Mouse (Mus musculus) lung, postnatal 36 days (tissue): Measurements from ENCODE around the gene Pxdc1.
A peak's percentile ranks its signal among the peaks of the same experiment; 100 is the strongest.

Source experiments
- DNase-seq: peaks from one replicate; pipeline ENCODE4 v3.0.0; 2022; ENCODE audit warnings: mixed read lengths

Pxdc1 gene

DNA sequence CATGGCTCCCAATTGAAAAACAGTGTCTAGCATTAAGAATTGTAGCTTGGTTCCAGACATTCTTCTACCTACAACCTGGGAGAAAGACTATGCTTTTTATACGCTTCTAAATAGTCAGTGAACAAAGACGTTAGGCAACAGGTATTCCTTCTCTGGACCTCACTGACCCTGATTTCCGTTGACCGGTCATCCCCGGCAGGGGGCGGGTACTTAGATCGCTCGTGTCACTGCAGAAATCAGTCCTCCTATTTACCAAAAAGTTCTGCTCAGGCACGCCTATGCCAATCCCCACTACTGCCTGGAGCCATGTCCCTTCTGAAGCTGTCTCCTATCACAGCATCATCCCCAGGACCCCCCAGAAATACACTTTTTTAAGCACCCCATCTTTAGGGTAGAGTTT, at the start of gene Pxdc1:
Pxdc1 (minus strand) TSS at position 96 of the 400 bp plus-strand sequence.
- DNase-seq = peak; percentile 78

DNA sequence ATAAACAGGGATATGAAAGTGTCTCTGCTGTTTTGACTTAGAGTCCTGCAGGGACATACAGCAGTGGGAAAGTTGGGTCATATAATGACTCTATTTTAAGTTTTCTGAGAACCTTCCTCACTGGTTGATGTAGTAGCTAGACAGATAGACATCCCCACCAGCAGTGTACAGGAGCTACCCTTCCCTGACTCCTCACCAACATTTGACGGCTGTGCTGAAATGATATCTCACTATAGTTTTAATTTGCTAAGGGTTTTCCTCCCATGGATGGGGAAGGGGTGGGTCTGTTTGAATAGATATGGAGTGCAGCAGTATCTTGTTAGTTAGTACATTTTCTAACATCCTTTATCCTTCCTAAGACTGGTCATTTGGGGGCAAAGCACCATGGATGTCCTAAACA, 47.3 kb upstream of the Pxdc1 start:
- no peak for DNase-seq

DNA sequence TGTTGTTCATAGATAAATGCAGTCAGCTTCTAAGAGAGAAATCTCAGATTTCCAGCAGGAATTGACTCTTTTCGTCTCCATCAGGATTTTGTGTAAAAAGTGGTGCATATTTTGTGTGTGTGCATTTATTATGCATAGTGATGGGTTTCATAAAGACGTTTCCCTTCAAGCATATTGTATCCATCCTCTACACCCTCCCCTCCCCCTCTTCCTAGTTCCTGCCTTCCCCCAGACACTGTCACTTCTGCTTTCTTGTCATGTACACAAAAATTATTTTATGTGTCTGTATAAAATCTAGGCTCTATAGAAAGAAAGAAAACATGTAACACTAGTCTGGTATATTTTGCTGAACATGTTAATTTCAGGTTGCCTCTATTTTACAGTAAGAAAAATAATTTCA, 46.8 kb upstream of the Pxdc1 start:
- DNase-seq = no peak

DNA sequence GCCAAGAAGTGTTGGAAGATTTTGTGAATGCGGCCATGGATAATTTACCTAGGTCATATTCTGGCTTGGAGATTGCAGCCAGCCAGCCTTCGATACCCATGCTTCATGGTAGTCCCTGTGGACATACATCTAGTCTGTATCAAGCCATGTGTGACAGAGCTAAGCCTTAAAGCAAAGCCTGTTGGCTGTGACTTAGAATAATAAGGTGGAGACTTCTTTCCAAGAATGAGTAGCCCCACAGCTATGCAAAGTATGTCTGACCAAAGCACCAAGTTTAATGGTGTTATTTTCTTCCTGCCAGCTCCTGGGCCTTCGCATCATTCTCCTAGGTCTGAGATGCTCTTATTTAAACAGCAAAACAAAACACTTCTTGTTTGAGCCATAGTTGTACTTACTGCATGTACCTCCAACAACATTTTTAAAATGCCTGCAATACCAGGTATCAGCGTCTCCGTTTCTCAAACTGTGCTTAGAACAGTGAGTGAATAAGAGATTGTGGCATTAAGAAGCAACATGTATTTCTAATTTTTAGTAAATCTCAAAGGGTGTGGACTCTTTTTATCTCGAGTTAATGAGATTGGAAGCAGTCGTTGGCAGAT, 43.5 kb upstream of the Pxdc1 start:
- DNase-seq = peak; percentile 37

DNA sequence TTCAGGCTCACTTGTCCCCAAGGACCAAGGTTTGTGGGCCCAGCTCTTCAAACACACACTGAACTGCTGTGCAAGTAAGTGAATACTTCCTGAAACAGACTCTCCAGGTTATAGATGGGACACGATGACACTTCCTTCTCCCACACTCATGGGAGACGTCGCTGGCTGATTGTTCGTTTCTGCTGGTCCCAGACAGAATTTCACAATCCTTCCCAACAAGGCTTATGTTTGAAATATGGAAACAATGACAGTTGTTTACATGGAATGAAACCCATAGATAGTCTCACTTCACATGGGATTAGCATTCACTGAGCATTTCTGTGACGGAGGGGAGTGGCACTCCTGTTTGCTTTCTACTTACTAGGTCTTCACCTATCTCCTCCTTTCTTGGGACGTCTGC, 39.8 kb upstream of the Pxdc1 start:
- DNase-seq = no peak

DNA sequence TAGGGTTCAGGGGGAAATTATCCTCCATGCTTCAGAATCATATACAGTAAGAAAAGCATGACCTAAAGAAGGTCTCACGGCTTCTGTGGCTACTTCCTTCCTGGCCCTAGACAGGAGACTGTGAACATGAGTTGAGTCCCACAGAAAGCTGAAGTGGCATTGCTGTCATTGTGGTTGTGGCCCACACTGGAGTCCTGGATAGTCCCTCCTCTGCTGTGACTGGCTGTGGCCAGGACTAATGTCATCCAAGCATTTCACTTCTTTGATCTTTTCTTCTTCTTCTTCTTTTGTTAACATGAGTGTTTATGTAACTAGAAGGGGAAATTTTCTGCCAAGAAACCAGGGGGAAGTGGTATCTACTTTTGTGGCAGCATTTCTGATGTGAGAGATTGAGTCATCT, 37.8 kb upstream of the Pxdc1 start:
- DNase-seq = no peak

DNA sequence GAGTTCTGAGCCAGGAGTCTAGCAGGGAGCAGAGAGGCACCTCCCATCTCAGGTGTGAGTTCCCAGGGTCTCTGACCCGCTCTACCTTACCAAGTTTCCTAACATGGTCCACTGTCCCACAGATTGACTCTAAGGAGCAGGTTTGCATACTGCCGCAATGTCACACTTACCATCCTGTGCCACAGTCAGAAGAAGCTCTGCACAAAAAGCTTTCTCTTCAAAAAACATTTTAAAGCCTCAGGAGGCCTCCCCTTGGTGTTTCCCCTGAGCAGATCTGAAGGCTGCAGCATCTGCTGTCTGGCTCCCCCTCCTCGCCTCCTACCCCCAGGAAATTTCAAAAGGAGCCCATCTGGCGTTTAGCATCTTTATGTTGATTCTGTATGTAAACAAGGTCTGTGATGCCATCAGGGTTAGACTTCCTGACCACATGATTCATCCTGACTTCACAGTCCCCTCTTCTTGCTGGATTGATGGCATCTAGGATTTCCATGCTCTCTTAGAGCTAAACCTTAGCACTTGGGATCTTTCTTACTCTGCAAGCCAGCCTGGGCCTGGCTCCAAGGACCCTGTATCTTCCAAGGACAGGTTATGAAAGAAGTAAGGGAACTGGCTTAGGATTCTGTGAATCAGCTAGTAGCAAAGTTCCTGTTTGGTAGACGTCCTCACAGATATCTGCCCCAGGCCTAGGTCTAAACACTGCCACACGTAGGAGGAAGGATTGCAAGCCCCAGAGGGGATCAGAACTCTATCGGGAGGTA, 31.9 kb upstream of the Pxdc1 start:
- DNase-seq = no peak

DNA sequence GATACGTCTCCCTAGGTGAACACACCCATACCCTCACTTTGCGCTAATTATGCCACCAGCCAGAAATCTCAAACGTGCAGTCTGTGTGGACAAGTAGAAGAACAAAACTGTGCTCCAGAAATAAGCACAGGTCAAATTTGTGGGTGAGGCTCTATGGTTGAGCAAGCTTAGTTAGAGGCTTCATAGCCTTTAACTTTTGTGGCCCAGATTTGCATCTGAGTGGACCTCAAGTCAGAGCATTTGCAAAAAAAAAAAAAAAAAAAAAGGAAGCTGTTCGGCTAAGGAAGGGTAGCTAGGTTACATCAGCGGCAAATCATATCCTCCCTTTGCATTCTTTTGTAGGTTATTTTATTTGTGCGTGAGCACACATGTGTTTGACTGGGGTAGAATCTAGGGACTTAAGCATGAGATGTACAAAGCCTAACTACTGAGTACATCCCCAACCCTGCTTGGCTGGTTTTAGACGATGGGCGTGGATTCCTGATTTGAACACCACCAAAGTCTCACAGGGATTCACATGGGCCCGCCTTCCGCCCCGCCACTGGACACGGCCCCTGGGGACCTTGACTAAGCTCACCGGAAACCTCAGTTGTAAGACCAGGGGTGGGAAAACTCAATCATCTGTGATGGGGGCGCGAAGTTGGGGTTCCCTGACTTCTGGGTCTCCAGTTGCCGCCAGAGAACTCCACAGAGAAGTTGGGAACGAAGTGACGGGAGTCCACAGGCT, 30.6 kb upstream of the Pxdc1 start:
- no peak for DNase-seq

DNA sequence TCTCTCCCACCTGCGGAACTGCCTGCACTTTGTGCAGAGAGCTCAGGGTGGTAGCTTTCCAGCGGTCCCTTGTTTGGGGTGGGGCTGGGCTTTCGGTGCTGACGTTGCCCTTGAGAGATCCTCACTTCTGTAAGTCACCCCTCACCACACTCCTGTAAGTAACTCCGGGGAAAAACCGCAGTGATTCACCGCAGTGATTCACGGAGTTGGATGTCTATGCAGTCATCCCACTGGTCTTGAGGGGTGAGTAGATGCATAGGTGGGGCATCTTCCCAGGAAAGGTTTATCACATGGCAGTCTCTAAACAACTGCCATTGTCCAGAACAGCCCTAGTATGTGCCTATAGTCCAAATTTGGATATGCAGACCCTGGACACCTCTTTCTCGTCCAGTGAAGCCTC, 30.0 kb upstream of the Pxdc1 start:
- DNase-seq = no peak

DNA sequence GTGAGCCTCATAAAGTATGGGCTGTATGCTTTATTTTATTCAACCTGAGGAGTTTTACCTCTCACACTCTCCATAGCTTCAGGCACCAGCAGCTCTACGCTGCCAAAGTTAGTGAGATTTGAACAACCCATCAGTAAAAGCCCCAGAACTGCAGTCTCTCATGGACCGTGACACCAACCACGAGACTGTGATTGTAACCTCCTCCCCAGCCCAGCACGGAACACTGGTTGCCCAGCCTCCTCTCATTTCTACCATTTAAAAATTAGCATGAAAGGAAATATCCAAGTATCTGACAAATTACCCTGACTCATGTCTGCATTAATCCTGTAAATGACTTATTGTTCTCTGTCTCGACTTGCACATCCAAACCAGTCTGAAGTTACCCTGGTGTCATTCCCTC, 23.2 kb upstream of the Pxdc1 start:
- DNase-seq = no peak

DNA sequence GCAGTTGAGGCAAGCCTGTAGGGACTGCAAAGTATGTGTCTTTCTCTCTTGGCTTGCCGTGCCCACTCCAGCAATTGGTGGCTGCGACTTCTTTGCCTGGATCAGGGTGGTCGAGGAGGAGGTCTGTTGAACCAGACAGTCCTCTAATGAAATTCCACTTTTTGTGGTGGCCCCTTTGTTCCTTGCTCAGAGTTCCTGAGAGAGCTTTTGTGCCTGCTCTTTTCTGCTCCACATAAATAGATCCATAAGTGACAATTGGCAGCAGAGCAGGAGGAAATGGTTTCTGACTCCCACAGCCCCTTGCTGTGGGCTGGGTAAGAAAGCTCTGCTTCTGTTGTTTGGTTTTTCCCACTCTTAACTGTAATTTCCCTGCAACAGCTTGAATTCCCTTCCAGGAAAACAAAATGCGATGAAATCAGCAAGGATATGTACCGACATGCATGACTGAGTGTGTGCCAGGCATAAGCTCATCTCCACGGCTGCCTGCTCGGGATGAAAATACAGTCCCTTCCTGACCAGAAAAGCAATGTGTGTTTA, 22.6 kb upstream of the Pxdc1 start:
- DNase-seq = no peak

DNA sequence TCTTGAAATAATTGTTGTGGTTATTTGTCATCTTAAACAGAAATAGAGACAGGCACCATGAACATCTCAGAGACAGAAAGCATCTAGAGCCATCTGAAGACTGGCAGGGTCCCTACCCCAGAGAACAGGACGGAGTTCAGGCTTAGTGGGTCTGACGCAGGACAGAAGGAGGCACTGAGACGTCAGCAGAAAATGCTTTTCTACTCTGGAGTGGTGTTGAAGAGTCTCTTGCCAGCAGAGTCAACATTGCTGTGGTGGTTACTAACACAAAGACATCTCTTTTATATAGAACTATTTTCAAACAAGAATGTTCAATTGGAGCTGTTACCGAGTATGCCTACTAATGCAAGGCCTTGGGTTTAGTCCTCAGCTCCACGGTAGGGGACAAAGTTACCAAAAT, 20.1 kb upstream of the Pxdc1 start:
- peak; percentile 71 for DNase-seq

DNA sequence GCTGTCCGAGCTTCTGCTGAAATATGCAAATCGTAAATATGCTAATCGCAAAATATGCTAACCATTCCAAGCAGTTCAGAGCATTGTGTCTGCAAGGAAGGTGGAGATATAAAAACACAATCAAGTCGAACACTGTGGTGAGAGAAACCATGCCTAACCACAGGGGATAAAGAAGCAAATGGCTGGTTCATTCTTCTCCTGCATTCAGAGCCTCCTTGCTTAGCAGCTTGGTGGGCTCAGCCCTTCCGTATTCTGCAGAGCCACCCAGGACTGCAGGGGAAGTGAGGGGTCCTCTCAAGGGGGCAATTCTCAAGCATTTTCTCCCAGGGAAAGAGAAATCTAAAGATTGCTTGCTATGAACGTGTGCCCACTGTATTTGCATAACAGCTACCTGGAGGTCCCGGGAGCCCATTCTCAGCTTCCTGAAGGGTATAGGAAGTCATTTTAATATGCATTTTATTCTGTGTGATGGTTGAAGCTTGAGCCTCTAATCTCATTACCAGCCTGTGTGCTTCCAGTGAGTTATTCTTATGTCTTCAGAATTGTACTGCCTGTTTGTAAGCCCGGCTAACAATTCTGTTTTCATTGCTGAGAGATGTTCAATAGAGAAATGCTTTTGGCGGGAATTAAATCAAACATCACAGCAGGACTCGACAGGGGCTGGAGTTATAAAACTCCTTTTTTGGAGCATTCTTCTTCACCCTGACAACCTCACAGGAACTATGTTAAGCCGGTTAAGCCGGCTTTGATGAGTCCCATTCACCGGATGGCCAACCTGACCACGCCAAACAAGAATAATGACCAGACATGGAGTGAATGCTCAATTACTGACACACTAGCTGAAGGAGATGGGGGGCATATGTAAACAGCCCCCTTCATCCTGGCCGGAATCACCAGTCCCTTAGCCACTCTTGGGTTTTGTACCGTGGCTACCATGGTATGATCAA, 16.9 kb upstream of the Pxdc1 start:
- no peak for DNase-seq

DNA sequence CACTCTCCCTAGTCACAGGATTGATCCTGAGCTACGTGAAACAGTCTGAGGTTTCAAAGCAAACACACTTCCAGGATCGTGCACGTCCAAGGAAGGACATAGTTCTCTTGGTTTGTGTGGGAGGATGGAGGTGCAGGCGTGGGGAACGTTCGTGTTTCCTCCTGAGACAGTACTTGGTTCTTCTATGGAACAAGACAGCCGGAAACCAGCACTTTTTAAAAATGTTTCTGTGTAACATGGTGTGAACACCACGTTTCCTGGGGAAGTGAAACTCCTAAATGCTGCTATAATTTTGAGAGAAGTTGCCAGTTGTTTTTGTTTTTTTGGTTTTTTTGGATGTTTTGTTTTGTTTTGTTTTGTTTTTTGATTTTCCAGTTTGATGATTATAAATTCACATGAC, 13.9 kb upstream of the Pxdc1 start:
- DNase-seq = peak; percentile 41

DNA sequence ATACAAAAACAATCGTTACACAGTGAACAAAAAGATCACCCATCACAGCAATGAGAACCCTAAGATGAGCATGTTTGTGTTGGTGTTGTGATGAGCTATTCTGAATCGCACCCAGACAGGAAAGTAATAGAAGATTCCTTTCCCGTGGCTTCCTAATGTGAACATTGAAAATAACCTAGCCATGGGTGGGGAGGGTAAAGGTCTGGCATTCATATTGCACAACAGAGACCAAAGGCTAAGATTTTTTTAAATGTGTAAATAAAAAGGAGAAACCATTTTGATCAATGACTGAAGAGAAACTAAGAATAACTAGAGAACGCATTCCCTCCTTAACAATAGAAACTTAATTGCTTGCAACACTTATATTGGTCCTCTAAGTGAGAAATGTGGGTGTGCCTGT, 11.8 kb upstream of the Pxdc1 start:
- no peak for DNase-seq

DNA sequence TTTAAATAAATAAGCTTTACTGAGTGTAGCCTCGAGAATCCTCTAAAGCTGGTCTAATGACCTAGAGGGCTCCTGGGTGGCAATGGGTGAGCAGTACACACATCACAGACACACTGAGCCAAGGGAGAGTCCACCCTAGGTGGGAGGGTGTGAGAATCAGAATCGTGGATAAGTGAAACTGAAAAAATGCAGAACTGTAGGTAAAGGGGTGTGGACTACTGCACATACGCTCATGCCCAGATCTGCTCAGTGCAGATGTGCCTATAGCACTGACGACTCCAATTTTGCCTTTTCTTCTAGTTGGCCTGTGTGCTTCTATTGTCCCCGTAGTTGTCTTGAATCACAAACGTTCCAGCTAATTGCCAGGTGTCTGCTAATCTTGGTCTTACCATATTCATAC, 10.5 kb upstream of the Pxdc1 start:
- DNase-seq = no peak

DNA sequence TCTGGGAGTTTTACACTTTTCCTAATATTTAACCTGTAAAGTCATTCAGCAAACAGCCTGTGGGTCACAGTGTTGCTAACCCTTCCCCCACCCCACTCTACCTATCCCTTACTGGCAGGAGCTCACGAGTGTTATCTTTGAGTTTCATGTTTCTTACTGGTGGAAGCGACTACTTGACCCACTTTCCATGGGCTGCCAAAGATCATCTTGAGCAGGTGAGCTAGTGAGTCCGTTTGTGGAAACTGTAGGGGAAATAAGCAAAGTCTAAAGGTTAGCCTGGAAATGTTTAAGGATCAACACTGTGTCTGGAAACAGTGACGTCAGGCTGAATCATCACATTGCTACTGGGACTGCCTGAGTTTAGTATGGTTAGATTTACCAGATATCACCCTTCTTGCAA, 6.2 kb upstream of the Pxdc1 start:
- DNase-seq = no peak

DNA sequence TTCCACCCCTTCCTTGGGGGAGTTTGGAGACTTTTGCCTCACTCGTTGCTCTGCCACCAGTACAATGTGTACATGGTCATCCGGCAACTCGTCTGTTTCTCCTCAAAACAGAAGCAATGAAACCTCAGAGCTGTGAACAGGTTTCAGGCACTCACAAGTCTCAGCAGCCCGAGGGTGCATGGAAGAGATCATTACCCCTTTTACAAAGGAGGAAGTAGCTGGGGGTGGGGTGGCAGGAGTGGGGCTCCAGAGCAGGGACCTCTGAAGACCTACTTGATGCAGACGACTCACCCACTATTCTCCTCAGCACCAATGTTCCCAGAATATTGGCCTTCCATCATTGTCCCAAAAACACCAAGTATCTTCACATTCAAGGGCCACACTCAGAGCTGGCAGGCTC, 3.1 kb upstream of the Pxdc1 start:
- DNase-seq = no peak

DNA sequence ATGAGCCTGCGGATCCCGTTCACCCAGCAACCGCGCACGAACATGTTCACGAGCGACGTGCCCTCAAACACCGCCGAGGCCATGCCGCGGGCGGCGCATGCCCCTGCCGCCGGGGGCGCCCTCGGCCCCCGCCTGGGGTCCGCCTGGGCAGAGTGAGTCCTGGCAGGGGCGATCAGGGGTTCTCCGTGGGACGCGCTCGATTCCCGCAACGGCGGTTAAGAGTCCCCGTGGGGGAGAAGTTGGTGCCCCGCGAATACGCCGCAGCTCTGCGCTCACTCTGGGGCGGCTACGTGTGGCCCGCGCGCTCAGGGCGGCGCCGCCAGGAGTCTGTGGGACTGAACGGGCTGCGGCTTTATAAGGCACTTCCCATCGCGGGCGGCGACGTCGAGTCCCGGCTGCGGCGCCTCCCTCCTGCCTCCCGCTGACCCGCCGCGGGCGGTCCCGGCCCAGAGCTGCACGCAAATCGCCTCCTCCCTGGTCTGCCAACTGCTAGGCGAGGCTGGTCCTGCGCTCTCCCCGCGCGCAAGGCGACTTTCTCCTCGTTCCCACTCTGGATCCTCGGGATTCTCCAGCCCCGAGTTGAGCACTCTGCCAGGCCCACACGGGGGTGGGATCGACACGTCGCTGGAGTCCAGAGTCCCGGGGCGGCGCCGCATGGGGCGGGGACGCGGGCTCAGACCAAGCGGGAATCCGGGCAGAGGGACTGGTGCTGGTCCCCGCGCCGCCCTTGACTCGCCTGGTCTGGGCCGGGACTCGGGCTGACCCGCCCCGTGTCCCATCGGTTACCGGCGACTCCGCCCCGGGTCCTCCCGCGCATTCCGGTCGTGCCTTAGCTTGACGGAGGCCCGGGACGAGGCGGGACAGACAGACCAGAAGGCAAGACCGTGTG, 689 bp downstream of the Pxdc1 start:
- DNase-seq = peak; percentile 89

DNA sequence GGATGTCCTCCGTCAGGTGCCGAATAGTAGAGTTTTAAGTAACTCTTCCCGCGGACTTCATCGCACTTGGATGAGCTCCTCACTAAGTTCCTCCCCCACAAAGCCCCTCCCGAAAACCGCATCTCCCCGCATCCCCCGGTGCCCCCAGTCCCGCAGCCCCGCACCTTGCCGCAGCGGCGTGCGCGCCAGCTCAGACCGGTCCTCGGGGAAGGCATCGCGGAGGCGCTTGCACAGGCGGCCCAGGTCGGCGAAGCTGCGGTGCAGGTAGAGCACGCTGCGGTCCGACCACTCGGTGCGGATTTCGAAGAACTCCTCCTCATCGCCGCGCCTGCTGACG, 1.3 kb downstream of the Pxdc1 start:
- DNase-seq = no peak

DNA sequence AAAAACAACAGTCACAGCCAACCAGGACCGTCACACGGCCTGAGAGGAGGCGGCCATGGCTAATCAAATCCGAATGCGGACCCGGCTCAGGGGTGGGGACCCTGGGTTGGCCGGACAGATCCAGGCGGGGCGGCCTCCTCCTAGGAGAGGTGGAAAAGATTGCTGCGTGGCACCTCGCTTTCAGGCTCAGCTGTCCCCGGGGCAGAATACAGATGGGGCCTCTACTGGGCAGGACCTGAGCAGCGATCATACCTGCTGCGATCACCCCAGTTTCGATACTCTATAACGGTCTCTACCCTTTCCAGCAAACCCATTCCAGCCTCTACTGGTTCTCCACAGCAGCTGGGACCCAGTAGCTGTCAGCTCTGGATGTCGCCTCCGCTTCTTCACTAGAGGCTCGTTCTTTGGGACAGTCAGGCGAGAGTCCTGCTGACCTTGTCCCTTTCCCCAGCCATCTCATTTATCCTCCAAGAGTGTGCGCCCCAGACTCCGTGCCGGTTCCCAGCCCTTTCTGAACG, 1.8 kb downstream of the Pxdc1 start:
- peak; percentile 49 for DNase-seq

DNA sequence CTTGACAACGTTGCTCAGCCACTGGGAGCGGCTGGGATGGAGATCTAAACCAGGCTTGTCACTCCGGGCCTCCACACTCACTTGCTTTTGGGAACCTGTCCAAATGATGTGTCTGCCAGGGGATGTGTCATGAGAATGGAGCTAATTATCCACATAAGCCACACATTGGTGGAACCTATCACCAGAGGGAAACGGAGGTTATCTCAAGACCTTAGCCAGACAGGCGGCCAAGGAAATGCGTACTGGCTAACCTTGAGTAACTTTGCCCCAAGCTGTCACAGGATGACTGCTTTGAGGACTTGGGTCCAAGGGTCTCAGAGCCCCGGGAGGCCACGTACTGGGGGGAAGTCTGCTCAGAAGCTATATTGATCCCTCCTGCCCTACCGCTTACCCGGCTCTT, 2.3 kb downstream of the Pxdc1 start:
- DNase-seq = peak; percentile 58
